Mouse (Mus musculus): ENCODE measurements around the gene Sema6c. TPM values are rescaled to one million over a fixed set of nuclear protein-coding genes. Genes with fewer than 3 reads are reported as not detected.

Sema6c gene
- total RNA-seq, 2 experiments from 2014 or later: 4.7 to 10.2 TPM

Small RNA genes within 50 kb of the gene (microRNA-seq; reads per million reads assigned to microRNA genes)
- 0 reads per million in 2 experiments for gene Mir8099-1 (ENCODE audit: borderline number of aligned reads in 2 of 2)

Other genes starting within 250 kb of the Sema6c start
- gene Selenbp1, start 227.4 kb upstream of the Sema6c start, total RNA-seq (2021): 100 to 1,000 TPM; 110 to 122 TPM
- 1 to 10 TPM; 4.4 to 6.5 TPM for gene Rfx5, start 206.4 kb upstream of the Sema6c start, total RNA-seq (2021)
- 10 to 100 TPM; 24.6 to 30.3 TPM for gene Pi4kb, start 185.7 kb upstream of the Sema6c start, total RNA-seq (2021)
- 10 to 100 TPM; 11.4 to 15.8 TPM for gene Zfp687, start 145.0 kb upstream of the Sema6c start, total RNA-seq (2021)
- 100 to 1,000 TPM; 136 to 151 TPM for gene Psmd4, start 117.8 kb upstream of the Sema6c start, total RNA-seq (2021)
- 10 to 100 TPM; 16.5 to 17.1 TPM for gene Pip5k1a, start 53.5 kb upstream of the Sema6c start, total RNA-seq (2021)
- gene Vps72, start 49.4 kb upstream of the Sema6c start, total RNA-seq (2021): 10 to 100 TPM; 31.7 to 35.2 TPM
- 10 to 100 TPM; 17.6 to 29.1 TPM for gene Tmod4, start 36.0 kb upstream of the Sema6c start, total RNA-seq (2021)
- 10 to 100 TPM; 24.1 to 37.5 TPM for gene Scnm1, start 26.4 kb upstream of the Sema6c start, total RNA-seq (2021)
- 1 to 10 TPM; 5.8 to 6.5 TPM for gene Lysmd1, start 26.4 kb upstream of the Sema6c start, total RNA-seq (2021)
- gene Tnfaip8l2, start 18.1 kb upstream of the Sema6c start, total RNA-seq (2021): 1 to 10 TPM; 1.4 to 2.7 TPM
- gene Gabpb2, start 57.5 kb downstream of the Sema6c start, total RNA-seq (2021): 10 to 100 TPM; 10.9 to 11.7 TPM
- 10 to 100 TPM; 20.4 to 22.8 TPM for gene Cdc42se1, start 68.3 kb downstream of the Sema6c start, total RNA-seq (2021)
- 1 to 10 TPM; 6.1 to 8.5 TPM for gene Mllt11, start 71.7 kb downstream of the Sema6c start, total RNA-seq (2021)
- gene Gm128, start 81.1 kb downstream of the Sema6c start, total RNA-seq (2021): not detected
- not detected for gene Bnipl, start 90.7 kb downstream of the Sema6c start, total RNA-seq (2021)
- gene Mindy1, start 120.9 kb downstream of the Sema6c start, total RNA-seq (2021): 10 to 100 TPM; 26.7 to 26.8 TPM
- 10 to 100 TPM; 24.1 to 26.6 TPM for gene Prune1, start 121.6 kb downstream of the Sema6c start, total RNA-seq (2021)
- under 1 TPM; 0.53 to 0.60 TPM for gene Anxa9, start 146.7 kb downstream of the Sema6c start, total RNA-seq (2021)
- gene Cers2, start 154.3 kb downstream of the Sema6c start, total RNA-seq (2021): 10 to 100 TPM; 36.4 to 45.9 TPM
- gene Setdb1, start 196.7 kb downstream of the Sema6c start, total RNA-seq (2021): 10 to 100 TPM; 12.6 to 13.8 TPM
- not detected for gene 4930558C23Rik, start 242.4 kb downstream of the Sema6c start, total RNA-seq (2021)